Mouse (Mus musculus) spleen, adult 2 months (tissue): ENCODE data around the gene Lztr1. TPM values are rescaled to one million over a fixed set of nuclear protein-coding genes. Genes with fewer than 3 reads are reported as not detected.
A peak's percentile ranks its signal among the peaks of the same experiment; 100 is the strongest.

Source experiments
- DNase-seq, 2 experiments: peaks; one replicate each; pipeline versions ENCODE4 v3.0.0 to v3.0.0-alpha.2; 2012 to 2021; ENCODE audit warnings: low spot score in 2 of 2, low read depth in 1 of 2
- H3K27ac ChIP-seq: fragments of 200-500 bp; 2 replicates; pipeline ENCODE4 v1.5.1; 2012; ENCODE audit warnings: low read length, inconsistent platforms; ENCODE audit not compliant: insufficient read depth
- H3K27me3 ChIP-seq: fragments of 200-500 bp; 2 replicates; pipeline ENCODE4 v1.6.1; 2012; ENCODE audit warnings: mild to moderate bottlenecking, moderate library complexity, low read length, inconsistent platforms; ENCODE audit not compliant: control insufficient read depth, insufficient read depth
- H3K36me3 ChIP-seq: fragments of 200-500 bp; 2 replicates; pipeline ENCODE4 v1.6.1; 2012; ENCODE audit warnings: mild to moderate bottlenecking, low read length, inconsistent platforms; ENCODE audit not compliant: control insufficient read depth, insufficient read depth
- H3K4me1 ChIP-seq: fragments of 200-500 bp; 2 replicates; pipeline ENCODE4 v1.6.1; 2011; ENCODE audit warnings: inconsistent platforms; ENCODE audit not compliant: control insufficient read depth, insufficient read depth, insufficient read length
- H3K4me3 ChIP-seq: fragments of 200-500 bp; 2 replicates; pipeline ENCODE4 v1.5.1; 2011; ENCODE audit warnings: mild to moderate bottlenecking, inconsistent platforms; ENCODE audit not compliant: insufficient read depth, insufficient read length; ENCODE audit errors: extremely low read depth
- CTCF ChIP-seq: fragments of 200-500 bp; IDR thresholded peaks from 2 replicates; pipeline ENCODE4 v1.5.1; 2011; ENCODE audit warnings: mild to moderate bottlenecking, inconsistent platforms; ENCODE audit not compliant: insufficient read depth, insufficient read length, insufficient replicate concordance; ENCODE audit errors: extremely low read depth
- POLR2A ChIP-seq: fragments of 200-500 bp; IDR thresholded peaks from 2 replicates; pipeline ENCODE4 v1.6.1; 2011; ENCODE audit warnings: low read depth, low read length, inconsistent platforms
- WGBS: fragments of 180-500 bp; shearing (Covaris S2); methylation state at CpG from one replicate; pipeline ENCODE4 v1.1.7; 2018; 5-methylcytosine and 5-hydroxymethylcytosine counted together
- polyA plus RNA-seq: library from polyadenylated mRNA; depleted of rRNA; stranded (reverse); fragments of >200 nt; gene quantifications from 2 replicates; pipeline ENCODE4 v1.2.3, GENCODE M21; 2012

Lztr1 gene
- polyA plus RNA-seq, 1 experiment = 110 TPM

DNA sequence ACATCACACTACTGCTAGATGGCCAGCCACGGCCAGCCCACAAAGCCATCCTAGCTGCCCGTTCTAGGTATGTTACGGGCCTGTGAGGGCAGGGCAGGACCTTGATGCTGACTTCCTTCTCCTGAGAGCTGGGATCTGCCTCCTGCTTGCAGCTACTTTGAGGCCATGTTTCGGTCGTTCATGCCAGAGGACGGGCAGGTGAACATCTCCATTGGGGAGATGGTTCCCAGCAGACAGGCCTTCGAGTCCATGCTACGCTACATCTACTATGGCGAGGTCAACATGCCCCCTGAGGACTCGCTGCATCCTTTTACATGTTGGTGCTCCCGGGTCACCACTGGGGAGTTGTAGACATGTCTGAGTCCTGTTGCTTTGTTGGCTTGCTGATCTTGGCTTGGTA, 15.7 kb downstream of the Lztr1 start:
- Histone ChIP-seq H3K4me1 (no peaks in the 10 kb centered on the region), H3K4me3 (no peak overlapping the region), H3K36me3 (peaks cover 55% of the 10 kb centered on the region), H3K27ac (no peak overlapping the region), H3K27me3 (no peaks in the 10 kb centered on the region)
- no peak for TF ChIP-seq POLR2A
- no peak for TF ChIP-seq CTCF
- DNase-seq = no peak
- 94% methylated on average over 11 of the region's 11 CpGs for WGBS

DNA sequence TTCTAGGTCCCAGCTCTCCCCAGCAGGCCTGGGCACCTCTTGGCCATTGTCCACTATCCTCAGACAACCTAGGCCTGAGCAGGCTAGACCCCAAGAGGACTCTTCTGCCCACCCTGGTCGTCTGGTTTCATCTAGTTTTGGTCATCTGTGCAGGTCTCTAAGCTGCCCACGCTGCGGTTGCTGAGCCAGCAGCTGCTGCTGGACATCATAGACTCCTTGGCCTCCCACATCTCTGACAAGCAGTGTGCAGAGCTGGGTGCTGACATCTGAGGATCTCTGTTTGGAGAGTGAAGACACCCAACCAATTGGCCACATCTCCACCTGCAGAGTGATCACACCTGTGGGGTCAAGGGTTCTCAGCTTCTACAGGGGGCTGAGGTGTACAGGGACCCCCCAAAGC, 17.0 kb downstream of the Lztr1 start:
- TF ChIP-seq CTCF (no peak), POLR2A (no peak)
- Histone ChIP-seq H3K4me3 (no peak overlapping the region), H3K27me3 (no peaks in the 10 kb centered on the region), H3K4me1 (peaks cover 4% of the 10 kb centered on the region), H3K27ac (no peak overlapping the region), H3K36me3 (peaks cover 47% of the 10 kb centered on the region)
- WGBS = 90% methylated on average over 3 of the region's 3 CpGs
- DNase-seq = no peak

GRCm38 (mm10) chr16:17526223-17526622, 17.7 kb downstream of the Lztr1 start:
- DNase-seq = no peak
- Histone ChIP-seq H3K4me3 (no peak overlapping the region), H3K27me3 (no peaks in the 10 kb centered on the region), H3K27ac (no peak overlapping the region), H3K4me1 (peaks cover 4% of the 10 kb centered on the region), H3K36me3 (peaks cover 41% of the 10 kb centered on the region)
- WGBS = 92% methylated on average over 6 of the region's 6 CpGs
- TF ChIP-seq CTCF (no peak), POLR2A (no peak)

DNA sequence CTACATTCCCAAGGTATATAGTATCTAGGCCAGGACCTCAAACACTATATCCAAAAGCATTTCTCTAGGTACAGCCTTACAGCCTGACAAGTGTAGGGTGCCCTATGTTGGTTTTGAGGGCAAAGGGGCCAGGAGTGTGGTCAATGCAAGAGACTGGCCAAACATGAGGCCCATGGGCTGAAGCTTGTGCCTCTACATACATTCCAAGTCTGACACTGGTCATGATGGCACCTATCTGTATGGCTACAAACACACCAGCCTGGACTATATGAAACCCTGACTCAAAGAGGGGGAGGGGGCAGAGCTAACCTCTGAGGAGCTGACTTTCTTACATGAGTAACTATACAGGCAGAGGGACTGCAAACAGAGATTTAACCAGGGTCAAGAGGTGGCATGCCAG, 19.1 kb downstream of the Lztr1 start:
- Histone ChIP-seq H3K27me3 (no peaks in the 10 kb centered on the region; the same call in 1 of the 2 replicates), H3K36me3 (peaks cover 29% of the 10 kb centered on the region), H3K4me1 (peaks cover 7% of the 10 kb centered on the region), H3K27ac (no peak overlapping the region), H3K4me3 (no peak overlapping the region)
- no peak for TF ChIP-seq POLR2A
- no peak for TF ChIP-seq CTCF
- DNase-seq = no peak

DNA sequence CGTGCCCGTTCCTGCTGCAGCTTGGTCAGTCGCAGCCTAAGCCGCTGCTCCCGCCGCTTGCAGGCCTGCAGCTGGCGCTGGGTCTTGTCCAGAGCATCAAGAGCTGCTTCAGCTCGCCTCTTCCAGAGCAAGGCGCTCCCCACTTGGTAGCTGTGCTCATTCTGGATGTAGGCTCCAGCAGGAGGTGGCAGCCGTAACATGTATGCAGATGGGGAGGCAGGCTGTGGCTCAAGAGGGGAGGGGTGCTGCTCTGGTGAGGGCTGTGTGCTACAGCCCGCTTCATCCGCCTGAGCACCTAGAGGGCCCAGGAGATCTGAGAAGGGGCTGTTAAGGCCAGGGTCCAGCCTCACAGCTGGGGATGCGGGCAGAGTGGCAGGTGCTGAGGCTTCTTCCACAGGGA, 19.8 kb downstream of the Lztr1 start:
- TF ChIP-seq CTCF (no peak), POLR2A (no peak)
- no peaks in the 10 kb centered on the region; the same call in 1 of the 2 replicates for H3K27me3 ChIP-seq
- WGBS = 96% methylated on average over 13 of the region's 13 CpGs
- H3K36me3 ChIP-seq = peaks cover 27% of the 10 kb centered on the region
- peaks cover 7% of the 10 kb centered on the region for H3K4me1 ChIP-seq
- no peak overlapping the region for H3K27ac ChIP-seq
- no peak for DNase-seq
- H3K4me3 ChIP-seq = no peak overlapping the region

DNA sequence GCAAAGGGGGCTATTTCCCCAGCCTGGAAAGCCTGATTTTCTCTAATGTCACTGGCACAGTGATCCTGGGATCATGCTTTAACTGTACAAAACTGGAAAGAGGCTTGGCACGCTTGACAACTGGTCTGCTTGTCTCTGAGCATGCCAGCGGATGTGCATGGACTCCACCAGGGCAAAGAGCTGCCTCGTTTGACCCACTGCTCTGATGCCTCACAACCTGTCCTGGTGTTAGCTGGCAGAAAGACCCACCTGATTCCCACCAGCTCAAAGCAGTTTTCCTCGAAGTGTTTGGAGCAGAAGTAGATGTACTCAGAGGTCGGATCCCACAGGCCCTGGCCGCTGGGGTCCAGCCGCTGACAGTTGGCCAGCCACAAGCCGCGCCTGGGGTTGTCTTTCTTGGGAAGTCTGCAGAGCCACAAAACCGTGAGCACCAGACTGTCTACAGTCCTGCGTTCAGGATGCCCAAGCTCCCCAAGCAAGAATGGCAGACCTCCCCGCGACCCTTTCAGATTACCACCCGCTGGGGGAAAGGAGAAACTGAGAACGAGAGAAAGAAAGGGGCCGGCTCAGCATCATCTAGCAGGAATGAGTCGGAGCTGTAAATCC, 21.6 kb downstream of the Lztr1 start:
- no peak for DNase-seq
- Histone ChIP-seq H3K27ac (peak overlapping the region; percentile 94), H3K36me3 (peaks cover 23% of the 10 kb centered on the region), H3K4me1 (peaks cover 7% of the 10 kb centered on the region), H3K27me3 (no peaks in the 10 kb centered on the region; the same call in 1 of the 2 replicates), H3K4me3 (peak overlapping the region; percentile 86)
- 10% methylated on average over 17 of the region's 17 CpGs for WGBS
- TF ChIP-seq POLR2A (no peak), CTCF (no peak)

DNA sequence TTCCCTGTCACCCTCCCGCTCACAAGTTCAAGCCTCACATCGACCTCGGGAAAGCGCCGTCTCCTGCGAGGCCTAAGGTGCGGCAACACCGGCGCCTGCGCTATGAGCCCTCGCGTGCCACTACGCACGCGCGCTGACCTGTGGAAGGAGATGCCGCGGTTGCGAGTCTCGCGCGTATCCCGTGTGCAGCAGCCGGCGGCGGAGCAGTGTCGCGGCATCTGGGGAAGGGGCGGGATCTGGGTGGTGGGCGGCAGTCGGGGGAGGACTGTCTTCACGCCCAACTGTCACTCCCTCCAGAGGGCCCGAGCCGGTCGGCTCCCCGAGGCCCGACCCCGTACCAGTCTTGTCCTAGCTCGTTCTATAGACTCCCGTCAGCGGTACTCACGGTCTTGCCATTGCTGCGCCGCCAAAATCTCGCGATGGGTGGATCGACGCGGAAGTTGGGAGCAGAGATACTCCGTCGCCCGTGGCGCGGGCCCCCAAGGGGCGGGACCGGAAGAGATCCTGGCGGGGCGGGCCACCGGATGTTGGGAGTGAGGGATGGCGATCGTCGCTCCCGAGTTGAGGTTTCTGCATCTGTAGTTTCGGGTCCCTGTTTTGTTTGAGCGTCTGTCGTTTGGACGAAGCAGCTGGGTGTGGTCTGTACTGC, 22.3 kb downstream of the Lztr1 start, which contains the start of gene Thap7:
Thap7 (minus strand) TSS at position 497 of the 649 bp plus-strand sequence.
- Histone ChIP-seq H3K27me3 (no peaks in the 10 kb centered on the region; the same call in 1 of the 2 replicates), H3K4me3 (peak within 1 kb of the TSS; percentile 86), H3K27ac (peak within 1 kb of the TSS; percentile 94), H3K36me3 (peaks cover 20% of the 10 kb centered on the region), H3K4me1 (peaks cover 7% of the 10 kb centered on the region)
- peak; percentile 93 to 95 for DNase-seq
- under 1% methylated on average over 67 of the region's 67 CpGs for WGBS
- TF ChIP-seq POLR2A = peak; percentile 72
- no peak for TF ChIP-seq CTCF
